7 mouse cellular contexts compared by ENCODE assay signal in the genomic region with DNA sequence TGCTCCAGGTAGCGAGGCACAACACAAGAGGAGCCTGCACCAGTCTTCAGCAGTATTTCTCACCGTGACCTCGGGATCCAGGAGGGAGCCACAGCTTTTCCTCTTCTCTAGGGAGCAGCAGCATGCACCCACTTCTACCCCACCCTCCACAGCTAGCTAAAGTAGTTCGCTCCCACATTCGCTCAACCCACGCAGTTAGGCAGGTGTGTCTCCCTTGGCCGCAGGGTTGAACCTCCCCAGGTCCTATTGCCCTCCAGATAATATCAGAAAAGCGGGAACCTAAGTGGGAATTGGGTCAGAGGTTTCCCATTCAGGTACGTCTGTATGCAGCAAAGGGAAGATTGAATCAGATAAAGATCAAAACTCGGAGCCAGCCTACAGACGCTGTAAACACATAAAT. TPM values are rescaled to one million over a fixed set of nuclear protein-coding genes. Genes with fewer than 3 reads are reported as not detected.
A peak's percentile ranks its signal among the peaks of the same experiment; 100 is the strongest.
DNase-seq lines count a peak whose midpoint lies in the region; ATAC-seq and TF ChIP-seq lines count a peak whose summit lies in the region.

No protein-coding gene starts in this region.

- DNase-seq in lung, embryonic 14.5 days = no peak
- no peak for DNase-seq in lung, postnatal 10 days
- DNase-seq in cerebellum, postnatal 14 days = peak; percentile 5 to 10
- DNase-seq in midbrain, embryonic 10.5 days (ENCODE audit: low spot score) = peak; percentile 11
- DNase-seq in thymus, adult 18-20 months = peak; percentile 14 to 41
- DNase-seq in layer of hippocampus, adult 11-12 months (ENCODE audit: low spot score) = no peak

- H3K27me3 ChIP-seq in lung, embryonic 14.5 days (ENCODE audit: insufficient read depth, low read length) = no peaks in the 10 kb centered on the region
- H3K27me3 ChIP-seq in hindbrain, embryonic 13.5 days = peaks cover 17% of the 10 kb centered on the region; the same call in 1 of the 2 replicates
- H3K27me3 ChIP-seq in midbrain, embryonic 10.5 days (ENCODE audit: low read depth, poor library complexity, severe bottlenecking) = peaks cover 57% of the 10 kb centered on the region

- no peak overlapping the region for H3K27ac ChIP-seq in lung, embryonic 14.5 days (ENCODE audit: low read depth)
- no peak overlapping the region for H3K27ac ChIP-seq in hindbrain, embryonic 13.5 days
- no peak overlapping the region for H3K27ac ChIP-seq in midbrain, embryonic 10.5 days (replicated peaks)

- H3K9me3 ChIP-seq in lung, embryonic 14.5 days (ENCODE audit: low read depth, low read length) = no peaks in the 10 kb centered on the region
- no peaks in the 10 kb centered on the region for H3K9me3 ChIP-seq in hindbrain, embryonic 13.5 days
- no peaks in the 10 kb centered on the region for H3K9me3 ChIP-seq in midbrain, embryonic 10.5 days (replicated peaks)

- no peaks in the 10 kb centered on the region for H3K36me3 ChIP-seq in lung, embryonic 14.5 days (ENCODE audit: insufficient read depth)
- H3K36me3 ChIP-seq in hindbrain, embryonic 13.5 days = no peaks in the 10 kb centered on the region
- no peaks in the 10 kb centered on the region for H3K36me3 ChIP-seq in midbrain, embryonic 10.5 days

- no peaks in the 10 kb centered on the region for H3K4me1 ChIP-seq in lung, embryonic 14.5 days (ENCODE audit: insufficient read depth)
- 0 out of 2 replicates have a peak, but pooled peaks cover 3% of the 10 kb centered on the region for H3K4me1 ChIP-seq in hindbrain, embryonic 13.5 days (replicated peaks)
- peaks cover 13% of the 10 kb centered on the region for H3K4me1 ChIP-seq in midbrain, embryonic 10.5 days

- no peak for TF ChIP-seq CTCF in lung, embryonic 14.5 days (IDR thresholded peaks at IDR 0.05; ENCODE audit: low read depth)

- H3K4me2 ChIP-seq in lung, embryonic 14.5 days = peak overlapping the region; percentile 59
- peak overlapping the region; percentile 58 for H3K4me2 ChIP-seq in hindbrain, embryonic 13.5 days

- H3K9ac ChIP-seq in lung, embryonic 14.5 days = no peak overlapping the region
- H3K9ac ChIP-seq in hindbrain, embryonic 13.5 days = peak overlapping the region; percentile 56; the same call in 1 of the 2 replicates

- peak overlapping the region; percentile 24 for H3K4me3 ChIP-seq in lung, embryonic 14.5 days (ENCODE audit: low read depth, low read length)
- peak overlapping the region; percentile 39 for H3K4me3 ChIP-seq in hindbrain, embryonic 13.5 days
- peak overlapping the region; percentile 43 for H3K4me3 ChIP-seq in midbrain, embryonic 10.5 days

- ATAC-seq in lung, embryonic 14.5 days (ENCODE audit: insufficient read depth) = peak; percentile 43; the same call in 1 of the 2 replicates
- ATAC-seq in hindbrain, embryonic 13.5 days (ENCODE audit: low FRiP score) = no peak

- whole genome bisulfite sequencing in lung, embryonic 14.5 days = 10% methylated on average over 11 of the region's 11 CpGs
- WGBS in hindbrain, embryonic 13.5 days = 30% methylated on average over 11 of the region's 11 CpGs
- 23% methylated on average over 11 of the region's 11 CpGs for WGBS in midbrain, embryonic 10.5 days

RNA-seq across cellular contexts. Expression of a gene that starts 0.9 kb away (rescaled TPM):
- 0.32 TPM in 2 replicates for polyA plus RNA-seq in lung, embryonic 14.5 days (2014; fragmentation: Nextera tagmentation; extraction: Ambion mirVana)
- 0.35 TPM in 2 replicates for polyA plus RNA-seq in hindbrain, embryonic 13.5 days (2015; fragmentation: Nextera tagmentation; extraction: Ambion mirVana)
- 0.05 TPM in 2 replicates for polyA plus RNA-seq in midbrain, embryonic 10.5 days (2016; fragmentation: Nextera tagmentation; extraction: Ambion mirVana)

RNA-seq across cellular contexts. Expression of a gene that starts 24.5 kb away (rescaled TPM):
- polyA plus RNA-seq in lung, embryonic 14.5 days (2014; fragmentation: Nextera tagmentation; extraction: Ambion mirVana) = not detected in 2 replicates
- not detected in 2 replicates for polyA plus RNA-seq in hindbrain, embryonic 13.5 days (2015; fragmentation: Nextera tagmentation; extraction: Ambion mirVana)
- not detected in 2 replicates for polyA plus RNA-seq in midbrain, embryonic 10.5 days (2016; fragmentation: Nextera tagmentation; extraction: Ambion mirVana)

RNA-seq across cellular contexts. Expression of a gene that starts 58.9 kb away (rescaled TPM):
- 2.8 and 3.1 TPM in 2 replicates for polyA plus RNA-seq in lung, embryonic 14.5 days (2014; fragmentation: Nextera tagmentation; extraction: Ambion mirVana)
- polyA plus RNA-seq in hindbrain, embryonic 13.5 days (2015; fragmentation: Nextera tagmentation; extraction: Ambion mirVana) = 0.16 and 0.21 TPM in 2 replicates
- polyA plus RNA-seq in midbrain, embryonic 10.5 days (2016; fragmentation: Nextera tagmentation; extraction: Ambion mirVana) = not detected in 2 replicates

Comparison
In these comparisons a context has a peak if more than half of its experiments do, and no peak if none do; other contexts are left out.
1. DNase-seq: peak in cerebellum, postnatal 14 days (2 of 2), midbrain, embryonic 10.5 days (single experiment) and thymus, adult 18-20 months (2 of 2); none in lung, embryonic 14.5 days (single experiment), lung, postnatal 10 days (single experiment) and layer of hippocampus, adult 11-12 months (single experiment).
2. Peak in every context shown above with its lines, with median percentiles within 50 percentile points of each other: H3K4me3 ChIP-seq.